Mouse (Mus musculus) adrenal gland, adult 18-20 months (tissue): ENCODE results near the gene Mypn. TPM values are rescaled to one million over a fixed set of nuclear protein-coding genes. Genes with fewer than 3 reads are reported as not detected.
A peak's percentile ranks its signal among the peaks of the same experiment; 100 is the strongest.

Source experiments
- DNase-seq, 2 experiments: peaks; one replicate each; pipeline ENCODE4 v3.0.0; 2021 to 2022; ENCODE audit warnings: low spot score in 2 of 2
- total RNA-seq, 2 experiments: library from RNA; stranded (reverse); gene quantifications; 1 replicate in 1 of 2; 2 replicates in 1 of 2; pipeline ENCODE4 v1.2.3; 2021

Mypn gene
- total RNA-seq, 2 experiments from 2014 or later = 0.64 to 0.76 TPM

DNA sequence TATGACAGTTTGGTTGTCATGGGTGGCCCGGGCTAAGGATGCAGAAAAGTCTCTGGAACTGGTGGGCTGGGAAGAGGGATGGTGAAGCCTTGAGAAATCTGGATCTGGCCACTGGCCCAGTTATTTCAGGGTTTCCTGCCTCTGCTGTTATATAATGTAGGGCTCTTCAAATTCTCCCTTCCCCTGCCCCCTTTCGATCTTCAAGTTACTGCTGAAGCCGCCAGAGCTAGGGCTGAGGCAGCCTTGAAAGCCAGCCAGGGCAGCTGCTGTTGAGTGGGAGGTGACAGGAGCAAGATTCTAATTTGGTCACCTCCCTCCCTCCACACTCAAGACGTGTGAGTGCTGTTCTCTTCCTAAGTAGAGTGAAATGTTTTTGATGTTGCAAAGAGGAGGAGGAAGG is 46.8 kb downstream of the Mypn start:
- peak in 1 of 2 experiments; percentile 50 for DNase-seq

DNA sequence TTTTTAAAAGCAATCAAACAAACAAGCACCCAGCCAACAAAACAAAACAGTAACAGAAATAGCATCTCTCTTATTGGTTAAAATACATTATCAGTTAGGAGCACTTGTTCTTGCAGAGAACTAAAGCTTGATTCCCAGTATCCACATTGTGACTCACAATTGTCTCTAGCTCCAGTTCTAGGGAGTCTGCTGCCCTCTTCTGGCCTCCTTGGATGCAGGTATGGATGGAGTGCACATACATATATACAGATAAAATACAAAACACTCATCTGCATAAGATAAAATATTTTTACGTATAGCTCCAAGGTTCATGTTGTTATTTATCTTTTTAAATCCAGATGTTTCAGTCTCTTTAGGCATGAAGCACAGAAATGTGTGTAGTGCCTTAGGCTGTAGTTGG is 47.4 kb downstream of the Mypn start:
- no peak for DNase-seq

DNA sequence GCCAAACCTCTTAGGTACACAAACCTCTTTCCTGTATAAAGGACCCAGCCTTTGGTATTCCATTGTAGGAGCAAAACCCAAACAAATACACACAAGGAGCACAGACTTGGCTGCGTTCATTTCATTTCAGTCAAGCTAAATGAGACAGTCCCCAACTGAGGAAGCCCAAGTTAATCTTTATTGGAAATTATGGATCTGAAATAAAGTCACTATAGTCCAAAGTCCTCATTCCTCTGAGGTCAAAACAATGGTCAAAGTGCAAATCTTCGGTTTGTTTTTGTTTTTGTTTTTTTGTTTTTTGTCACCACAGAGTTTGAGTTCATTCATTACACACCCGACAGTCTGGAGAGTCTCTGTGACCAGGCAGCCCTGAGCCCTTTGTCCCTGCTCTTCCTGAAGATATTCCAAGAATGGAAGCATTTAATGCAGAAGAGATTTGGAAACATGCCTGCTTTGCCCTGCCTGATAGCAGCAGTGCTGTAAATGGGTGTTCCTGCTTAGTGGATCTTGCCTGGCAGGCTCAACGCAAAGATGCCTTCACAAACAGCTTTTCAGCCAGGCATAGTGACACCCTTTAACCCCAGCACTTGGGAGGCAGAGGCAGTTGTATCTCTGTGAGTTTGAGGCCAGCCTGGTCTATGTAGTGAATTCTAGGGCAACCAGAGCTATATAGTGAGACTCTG is 47.9 kb downstream of the Mypn start:
- no peak for DNase-seq

DNA sequence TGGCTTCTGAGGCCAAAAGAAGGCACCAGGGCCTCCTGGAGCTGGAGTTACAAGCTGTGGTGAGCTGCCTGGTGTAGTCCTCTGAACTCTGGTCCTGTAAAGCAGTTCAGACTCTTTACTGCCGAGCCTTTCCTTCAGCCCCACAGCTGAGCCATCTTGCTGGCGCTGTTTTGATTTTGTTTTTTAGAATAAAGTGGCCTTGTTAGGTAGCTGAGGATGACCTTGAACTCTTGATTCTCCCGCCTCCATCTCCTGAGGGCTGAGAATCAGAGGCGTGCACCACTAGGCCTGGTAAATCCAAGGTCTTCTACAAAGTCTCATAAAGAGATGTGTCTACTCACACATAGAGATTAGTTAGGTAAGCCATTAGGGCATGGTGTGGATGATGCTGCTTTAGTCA is 49.0 kb downstream of the Mypn start:
- DNase-seq = no peak

DNA sequence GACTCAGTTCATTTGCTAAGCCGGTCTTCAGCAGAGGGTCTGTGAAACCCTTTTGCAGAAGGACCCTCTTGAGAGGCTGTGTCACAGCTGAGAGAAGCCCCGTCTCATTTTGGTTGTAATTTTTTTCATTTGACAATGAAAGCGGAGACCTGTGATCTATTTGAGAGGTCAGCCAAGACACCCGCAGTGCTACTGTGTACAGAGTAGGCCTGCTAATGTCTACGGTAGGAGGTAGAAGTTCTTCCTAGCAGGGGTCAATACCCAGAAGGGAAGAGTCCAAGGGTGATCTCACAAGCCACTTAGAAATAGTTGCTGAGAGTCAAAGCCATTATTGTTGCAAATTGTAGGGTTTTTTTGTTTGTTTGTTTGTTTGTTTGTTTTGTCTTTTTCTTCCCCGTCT is 49.5 kb downstream of the Mypn start:
- DNase-seq = no peak

DNA sequence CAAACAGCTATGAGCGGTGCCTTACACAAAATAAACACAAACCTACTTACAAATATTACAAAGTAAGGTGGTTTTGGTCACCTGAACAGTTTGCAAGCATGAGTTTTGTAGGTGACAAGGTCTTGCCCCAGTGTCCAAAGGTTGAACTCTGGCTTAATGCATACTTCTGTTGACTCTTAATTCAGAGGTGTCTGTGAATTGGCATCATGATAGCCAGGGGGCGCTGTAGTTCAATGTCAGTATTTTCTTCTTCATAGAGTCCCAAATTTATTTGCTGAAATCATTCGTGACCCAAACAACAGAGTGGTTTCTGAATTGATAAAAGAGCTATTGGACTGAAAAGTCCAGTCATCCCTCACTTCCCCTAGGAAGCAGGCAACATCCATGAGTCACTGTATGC is 50.2 kb downstream of the Mypn start:
- peak; percentile 80 to 84 for DNase-seq

DNA sequence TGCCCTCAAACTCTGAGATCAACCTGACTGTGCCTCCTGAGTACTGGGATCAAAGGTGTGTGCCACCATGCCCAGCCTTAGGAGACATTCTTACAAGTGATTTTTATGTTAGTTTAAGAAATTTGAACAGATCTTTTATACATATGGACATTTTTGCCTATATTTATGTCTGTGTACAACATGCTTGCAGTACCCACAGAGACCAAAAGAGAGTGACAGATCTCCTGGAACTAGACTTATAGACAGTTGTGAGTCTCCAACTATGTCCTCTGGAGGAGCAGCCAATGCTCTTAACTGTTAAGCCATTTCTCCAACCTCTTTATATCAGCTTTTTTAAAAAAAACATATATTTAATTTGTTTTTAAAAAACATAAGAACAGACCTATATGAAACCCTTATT is 51.4 kb downstream of the Mypn start:
- no peak for DNase-seq

DNA sequence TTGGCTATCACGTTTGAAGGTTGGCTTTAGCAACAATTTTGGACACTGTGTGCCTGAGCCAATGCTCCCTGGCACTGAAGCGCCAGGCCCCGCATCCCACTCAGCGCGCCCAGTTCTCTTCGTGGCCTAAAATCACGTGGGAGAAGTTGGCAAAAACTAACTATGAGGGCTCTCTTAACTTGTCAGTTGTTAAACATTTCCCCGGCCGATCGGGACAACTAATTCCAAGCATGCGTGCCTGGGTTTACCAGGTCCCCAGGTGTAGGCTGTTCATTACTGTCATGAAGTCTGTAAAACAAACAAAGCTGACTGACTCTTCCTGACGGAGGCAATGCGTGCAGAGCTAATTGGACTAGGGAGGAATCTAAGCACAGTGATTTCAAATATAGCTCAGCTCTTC is 61.1 kb downstream of the Mypn start:
- DNase-seq = no peak

DNA sequence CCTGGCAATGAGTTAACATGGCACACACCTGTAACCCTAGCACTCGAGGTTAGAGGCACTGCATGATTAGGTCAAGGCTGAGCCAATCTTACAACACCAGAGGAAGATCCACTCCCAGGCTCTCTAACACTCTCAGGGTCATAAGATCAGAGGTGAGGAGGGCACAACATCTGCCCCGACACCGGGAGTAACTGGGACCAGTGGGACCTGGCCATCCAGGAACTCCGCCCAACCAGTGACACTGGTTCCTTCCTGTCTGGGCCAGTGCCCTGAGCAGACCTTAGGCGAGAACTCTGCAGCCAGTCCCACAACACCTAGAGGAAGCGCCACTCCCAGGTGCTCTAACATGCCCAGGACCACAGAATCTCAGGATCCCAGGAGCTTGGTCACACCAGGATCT is 67.3 kb downstream of the Mypn start:
- no peak for DNase-seq

DNA sequence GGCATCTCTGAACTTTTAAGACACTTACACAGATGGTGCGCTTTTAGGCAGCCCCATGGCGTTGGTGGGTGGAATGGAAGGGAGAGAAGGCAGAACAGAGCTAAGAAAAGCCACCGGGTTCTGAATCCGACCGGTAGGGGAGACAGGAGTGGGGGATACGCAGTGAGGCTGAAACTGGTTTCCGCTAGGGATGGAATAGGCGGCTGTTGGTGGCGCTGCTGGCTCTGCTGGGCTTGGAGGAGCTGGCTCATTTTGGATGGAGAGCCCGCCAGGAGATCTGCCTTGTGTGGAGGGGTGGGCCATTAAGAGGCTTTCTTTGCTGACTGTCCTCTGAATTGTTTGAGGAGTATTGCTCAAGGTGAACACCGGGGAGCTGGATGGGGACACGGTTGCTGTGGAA is 68.1 kb downstream of the Mypn start:
- DNase-seq = no peak

DNA sequence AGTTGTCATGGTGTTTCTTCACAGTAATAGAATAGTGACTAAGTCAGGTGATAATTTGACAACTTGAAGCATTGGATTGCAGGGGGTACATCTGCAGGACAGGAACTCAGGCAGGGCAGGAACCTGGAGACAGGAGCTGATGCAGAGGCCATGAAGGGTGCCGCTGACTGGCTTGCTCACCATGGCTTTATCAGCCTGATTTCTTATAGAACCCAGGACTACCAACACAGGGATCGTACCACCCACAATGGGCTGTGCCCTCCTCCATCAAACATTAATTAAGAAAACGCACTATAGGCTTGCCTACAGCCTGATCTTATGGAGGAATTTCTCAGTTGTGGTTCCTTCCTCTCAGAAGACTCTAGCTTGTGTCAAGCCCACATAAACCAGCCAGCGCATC is 70.4 kb downstream of the Mypn start:
- no peak for DNase-seq

DNA sequence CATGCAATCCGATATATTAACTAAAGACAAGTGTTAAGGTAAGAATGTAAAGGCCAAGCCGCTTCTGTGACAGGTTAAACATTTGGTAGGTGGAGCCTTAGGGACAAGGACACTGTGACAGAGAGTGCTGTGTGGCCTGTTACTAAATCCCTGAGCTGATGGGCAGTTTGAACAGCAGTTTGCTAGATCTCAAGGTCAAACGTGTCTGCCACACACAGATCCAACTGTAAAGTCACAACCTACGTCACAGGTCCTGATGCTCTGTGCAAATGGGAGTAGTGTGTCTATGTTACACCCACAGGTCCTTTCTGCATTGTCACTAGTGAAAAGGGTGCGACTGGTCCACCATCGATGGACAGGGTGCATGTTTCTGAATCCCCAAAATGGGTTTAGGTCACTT is 71.4 kb downstream of the Mypn start:
- no peak for DNase-seq

DNA sequence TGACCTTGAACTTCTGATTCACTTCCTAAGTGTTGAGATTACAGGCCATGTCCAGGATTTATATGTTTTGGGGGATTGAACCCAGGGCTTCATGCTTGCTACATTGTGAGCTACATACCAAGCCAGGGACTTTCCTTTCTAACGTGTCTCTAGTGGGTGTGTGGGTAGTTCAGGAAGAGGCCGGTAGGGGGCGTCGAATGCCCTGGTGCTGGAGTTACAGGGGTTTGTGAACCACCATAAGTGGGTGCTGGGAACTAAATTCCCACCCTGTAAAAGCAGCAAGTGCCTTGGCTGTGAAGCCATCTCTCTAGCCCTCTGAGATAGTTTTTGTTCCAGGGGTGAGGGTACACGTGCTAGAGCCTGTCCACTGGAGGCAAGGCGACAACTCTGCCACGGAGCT is 73.3 kb downstream of the Mypn start:
- no peak for DNase-seq

DNA sequence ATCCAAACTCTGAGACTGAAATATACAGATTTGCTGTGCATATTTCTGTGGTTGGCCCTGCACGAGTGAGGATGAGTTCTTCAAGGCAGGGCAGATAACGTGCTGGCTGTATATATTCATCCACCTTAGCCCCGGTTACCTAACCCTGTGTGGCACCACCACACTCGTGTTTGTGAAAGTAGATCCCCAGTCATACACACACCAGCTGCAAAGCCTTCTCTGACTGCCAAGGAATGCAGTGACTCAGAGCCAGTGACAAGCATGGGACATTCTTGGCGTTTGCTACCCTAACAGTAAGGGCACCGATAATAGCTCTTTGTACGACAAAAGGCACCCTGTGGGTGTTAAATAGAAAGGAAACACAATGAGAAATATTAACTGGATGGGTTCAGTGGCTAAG is 75.5 kb downstream of the Mypn start:
- no peak for DNase-seq

DNA sequence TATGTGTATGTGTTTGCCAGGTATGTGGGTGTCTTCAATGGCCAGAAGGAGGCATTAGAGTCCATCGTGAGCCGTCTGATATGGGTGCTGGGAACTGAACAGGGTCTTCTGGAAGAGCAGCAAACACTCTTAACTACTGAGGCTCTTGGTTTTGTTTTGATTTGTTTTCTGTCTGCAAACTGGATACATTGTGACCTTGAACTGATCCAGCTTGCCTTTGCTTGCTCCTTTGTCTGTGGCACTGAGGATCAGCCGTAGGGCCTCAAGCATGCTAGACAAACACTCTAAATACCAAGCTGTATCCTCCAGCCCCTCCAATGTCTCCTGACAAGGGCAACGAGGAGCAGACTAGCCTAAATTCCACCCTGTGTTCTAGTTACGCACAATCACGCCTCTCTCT is 76.6 kb downstream of the Mypn start:
- DNase-seq = no peak

DNA sequence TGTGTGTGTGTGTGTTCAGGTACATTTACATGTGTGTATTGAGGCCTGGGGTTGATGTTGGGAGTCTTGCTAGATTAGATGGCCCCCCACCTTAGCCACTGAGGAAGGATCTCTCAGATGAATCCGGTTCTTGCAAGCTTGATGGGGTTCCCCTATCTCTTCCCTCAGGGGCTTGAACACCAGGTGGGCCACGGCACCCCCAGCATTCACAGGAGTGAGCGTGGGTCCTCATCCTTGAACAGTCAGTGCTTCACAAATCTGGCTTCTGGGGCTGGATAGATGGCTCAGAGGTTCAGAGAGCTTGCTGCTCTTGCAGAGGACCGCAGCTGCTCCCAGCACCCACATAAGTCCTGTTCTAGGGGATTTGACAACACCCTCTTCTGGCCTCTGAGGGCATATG is 77.6 kb downstream of the Mypn start:
- DNase-seq = no peak

DNA sequence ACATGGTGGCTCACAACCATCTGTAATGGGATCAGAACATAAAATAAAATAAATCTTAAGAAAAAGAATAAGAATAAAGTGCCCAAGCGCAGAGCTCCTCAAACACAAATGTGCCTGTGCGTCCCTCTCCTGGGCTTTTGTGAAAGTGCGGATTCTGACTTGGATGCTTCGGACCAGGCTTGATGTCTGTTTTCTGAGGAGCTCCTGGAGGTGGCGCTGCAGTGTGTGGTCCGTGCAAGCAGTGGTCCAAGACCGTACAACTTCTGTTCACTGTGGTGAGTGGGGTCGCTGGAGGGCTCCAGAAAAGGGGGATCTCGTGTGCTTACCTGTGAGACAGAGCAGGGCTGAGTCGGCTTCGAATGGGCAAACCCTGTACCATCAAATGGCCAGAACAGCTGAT is 78.4 kb downstream of the Mypn start:
- DNase-seq = no peak

DNA sequence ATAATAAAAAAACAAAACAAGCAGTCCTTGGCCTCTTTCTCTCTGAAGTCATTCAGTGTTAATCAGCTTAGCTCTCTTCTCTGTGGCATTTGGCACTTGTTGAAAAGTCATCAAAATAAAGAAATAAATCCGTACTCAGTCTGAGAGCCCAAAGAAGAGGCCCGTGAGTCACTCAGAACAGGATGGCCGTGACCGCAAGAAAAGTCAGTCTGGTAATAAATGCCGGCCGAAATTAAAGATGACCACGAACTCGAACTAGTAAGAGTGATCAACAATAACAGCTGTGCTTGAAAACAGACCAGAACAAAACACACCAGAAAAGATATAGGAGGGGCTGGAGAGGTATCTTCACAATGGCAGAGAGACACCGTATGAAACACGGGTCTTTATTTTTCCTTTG is 79.7 kb downstream of the Mypn start:
- DNase-seq = no peak

DNA sequence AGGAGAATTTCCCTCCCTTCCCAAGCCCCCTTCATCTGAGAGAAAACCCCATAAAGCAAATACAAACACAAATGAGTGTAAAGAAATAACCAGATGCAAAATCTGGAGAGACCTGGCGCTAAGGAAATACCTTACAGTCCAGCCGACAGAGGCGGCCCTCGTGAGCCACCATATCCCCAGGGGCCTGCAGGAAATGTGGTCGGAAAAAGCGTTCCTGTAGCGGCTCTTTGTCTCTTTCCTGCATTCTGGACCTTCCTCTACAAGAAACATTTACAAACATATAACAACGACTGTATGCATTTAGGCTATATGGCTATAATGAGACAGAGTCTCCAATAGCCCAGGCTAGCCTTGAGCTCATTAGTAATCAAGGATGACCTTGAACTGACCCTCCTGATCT is 80.6 kb downstream of the Mypn start:
- no peak for DNase-seq

DNA sequence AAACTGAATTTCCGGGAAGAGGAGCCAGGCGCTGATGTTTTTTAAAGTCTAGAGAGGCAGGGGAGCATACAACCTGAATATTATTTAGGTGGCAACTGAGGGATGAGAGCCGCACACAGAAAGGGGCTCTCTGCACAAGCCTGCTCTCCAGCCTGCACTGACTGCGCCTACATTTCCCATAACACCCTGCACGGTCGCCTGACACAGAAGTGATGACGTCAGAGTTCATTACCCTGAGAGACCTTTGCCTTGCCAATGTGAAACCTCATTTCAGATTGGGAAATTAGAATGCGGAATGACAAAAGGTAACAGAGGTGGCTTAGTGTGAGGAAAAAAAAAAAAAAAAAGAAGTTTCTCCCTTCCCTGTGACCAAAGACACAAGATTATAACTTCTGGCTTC is 81.2 kb downstream of the Mypn start:
- DNase-seq = no peak

DNA sequence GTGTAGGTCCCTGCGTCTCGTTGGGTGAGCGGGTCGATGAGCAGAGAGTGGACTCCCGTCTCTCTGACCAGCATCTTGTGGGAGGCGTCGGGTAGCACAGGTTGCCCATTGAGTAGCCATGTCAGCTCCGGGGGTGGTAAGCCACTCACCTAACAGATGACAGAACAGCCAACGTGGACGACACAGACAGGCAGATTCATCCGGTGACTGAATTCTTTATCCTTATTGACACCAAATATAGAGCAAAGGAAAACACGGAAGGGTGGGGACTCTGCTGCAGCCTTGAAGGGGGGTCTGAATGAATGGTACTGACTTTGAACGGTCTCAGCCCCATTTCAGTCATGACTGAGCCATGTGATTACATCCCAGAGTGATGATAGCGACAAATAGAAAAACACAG is 81.8 kb downstream of the Mypn start:
- no peak for DNase-seq

DNA sequence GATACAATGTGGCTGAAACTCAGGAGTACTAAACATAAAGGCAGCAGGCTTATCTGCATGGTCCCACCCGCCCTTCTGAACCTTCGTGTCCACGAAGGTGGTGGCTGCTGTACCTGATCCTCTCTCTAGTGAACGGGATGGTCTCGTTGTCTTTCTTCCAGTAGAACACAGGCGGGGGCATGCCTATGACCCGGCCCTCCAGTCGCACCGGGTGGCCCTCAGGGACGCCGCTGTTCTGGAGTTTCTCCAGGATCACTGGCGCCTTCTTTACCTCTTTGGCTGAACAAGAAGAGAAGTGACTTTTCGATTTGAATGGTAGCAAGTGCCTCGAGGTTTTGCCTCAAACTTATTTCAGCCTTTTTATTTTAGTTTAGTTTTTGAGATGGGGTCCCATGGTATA is 83.8 kb downstream of the Mypn start:
- no peak for DNase-seq

DNA sequence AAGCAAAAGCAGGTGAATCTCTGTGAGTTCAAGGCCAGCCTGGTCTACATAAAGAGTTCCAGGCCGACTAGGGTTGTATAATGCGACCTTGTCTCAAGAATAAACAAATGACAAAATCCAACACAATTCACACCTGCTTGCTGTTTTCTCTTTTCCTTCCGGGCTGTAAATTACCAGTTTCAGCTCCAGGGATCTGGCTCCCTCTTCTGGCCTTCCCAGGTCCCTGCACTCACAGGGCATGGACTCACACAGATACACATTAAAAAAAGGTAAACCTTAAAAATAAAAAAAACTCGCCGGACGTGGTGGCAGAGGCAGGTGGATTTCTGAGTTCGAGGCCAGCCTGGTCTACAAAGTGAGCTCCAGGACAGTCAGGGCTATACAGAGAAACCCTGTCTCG is 86.2 kb downstream of the Mypn start:
- no peak for DNase-seq

DNA sequence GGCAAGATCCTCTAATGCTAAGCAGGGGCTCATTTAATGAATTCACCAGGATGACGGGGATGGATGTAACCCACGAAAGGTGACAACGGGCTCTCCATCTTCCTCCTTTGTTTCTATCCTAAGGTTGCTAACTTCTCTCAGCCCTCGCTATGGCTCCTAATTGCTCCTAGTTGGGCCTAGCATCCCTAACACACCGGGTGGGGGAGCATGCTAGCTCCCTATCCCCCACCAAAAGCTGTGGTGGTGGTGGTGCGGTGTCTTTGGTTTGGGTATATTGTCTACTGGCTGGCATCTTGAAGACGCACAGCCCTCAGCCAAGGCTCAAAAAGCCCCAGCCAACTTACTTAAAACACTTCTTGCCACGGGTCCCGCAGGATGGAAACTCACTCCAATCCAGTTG is 87.4 kb downstream of the Mypn start:
- no peak for DNase-seq
